Mouse (Mus musculus): ENCODE results near the gene Alg2. TPM values are rescaled to one million over a fixed set of nuclear protein-coding genes. Genes with fewer than 3 reads are reported as not detected.

Alg2 gene
- total RNA-seq (2021) = 10 to 100 TPM; 12.8 to 15.7 TPM
- long read RNA-seq, experiment 1, transcript Alg2-201 (2 exons, 3,021 nt) = major isoform, 11 of 13 reads
- long read RNA-seq, experiment 1, partial matches to known transcripts = 0 of 13 reads
- long read RNA-seq, experiment 1, other reads (novel, unspliced or antisense) = 2 of 13 reads
- long read RNA-seq, experiment 2, transcript Alg2-201 (2 exons, 3,021 nt) = major isoform, 17 of 19 reads
- long read RNA-seq, experiment 2, partial matches to known transcripts = 0 of 19 reads
- long read RNA-seq, experiment 2, other reads (novel, unspliced or antisense) = 2 of 19 reads

DNA sequence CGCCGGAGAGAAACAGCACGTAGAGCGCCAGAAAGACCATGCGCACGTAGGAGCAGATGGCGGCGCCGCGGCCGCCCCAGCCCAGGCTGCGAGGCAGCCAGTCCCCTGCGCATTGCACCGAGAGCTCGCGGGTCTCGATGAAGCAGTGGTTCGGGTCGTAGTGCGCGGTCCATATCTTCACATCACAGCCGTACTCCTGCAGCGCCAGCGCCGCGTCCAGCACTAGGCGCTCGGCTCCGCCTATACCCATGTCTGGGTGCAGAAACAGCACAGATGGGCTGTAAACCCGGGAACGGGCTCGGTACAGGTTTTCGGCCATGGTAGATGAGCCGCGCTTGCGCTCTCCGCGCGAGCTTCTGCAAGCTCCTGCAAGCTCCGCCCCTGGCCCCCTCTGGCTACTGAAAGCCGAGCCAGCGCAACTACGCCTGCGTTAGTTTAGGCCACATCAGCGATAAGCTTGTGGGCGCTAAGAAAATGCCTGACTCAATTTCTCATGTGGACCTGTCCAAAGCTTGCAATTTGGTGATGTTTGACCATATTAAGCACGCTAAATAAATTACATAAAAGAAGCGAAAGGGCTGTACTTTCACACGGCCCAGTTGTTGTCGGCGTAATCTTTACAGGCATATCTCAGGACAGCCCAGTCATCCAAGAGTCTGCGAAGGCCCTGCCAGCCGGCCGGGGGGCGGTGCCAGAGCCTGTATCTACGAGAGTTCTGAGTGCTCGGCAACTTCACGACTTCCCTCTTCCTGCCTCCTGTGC is at the start of gene Alg2, which contains the start of gene Sec61b:
TSS of gene Alg2 (minus strand) at position 366 of the 762 bp plus-strand sequence.
TSS of gene Sec61b (plus strand) at position 691 of the 762 bp plus-strand sequence.
- intact Hi-C loops (cut with DNase I; ENCODE audit: low total_unique reads) = no loop called here
- peak; percentile 97 for DNase-seq

DNA sequence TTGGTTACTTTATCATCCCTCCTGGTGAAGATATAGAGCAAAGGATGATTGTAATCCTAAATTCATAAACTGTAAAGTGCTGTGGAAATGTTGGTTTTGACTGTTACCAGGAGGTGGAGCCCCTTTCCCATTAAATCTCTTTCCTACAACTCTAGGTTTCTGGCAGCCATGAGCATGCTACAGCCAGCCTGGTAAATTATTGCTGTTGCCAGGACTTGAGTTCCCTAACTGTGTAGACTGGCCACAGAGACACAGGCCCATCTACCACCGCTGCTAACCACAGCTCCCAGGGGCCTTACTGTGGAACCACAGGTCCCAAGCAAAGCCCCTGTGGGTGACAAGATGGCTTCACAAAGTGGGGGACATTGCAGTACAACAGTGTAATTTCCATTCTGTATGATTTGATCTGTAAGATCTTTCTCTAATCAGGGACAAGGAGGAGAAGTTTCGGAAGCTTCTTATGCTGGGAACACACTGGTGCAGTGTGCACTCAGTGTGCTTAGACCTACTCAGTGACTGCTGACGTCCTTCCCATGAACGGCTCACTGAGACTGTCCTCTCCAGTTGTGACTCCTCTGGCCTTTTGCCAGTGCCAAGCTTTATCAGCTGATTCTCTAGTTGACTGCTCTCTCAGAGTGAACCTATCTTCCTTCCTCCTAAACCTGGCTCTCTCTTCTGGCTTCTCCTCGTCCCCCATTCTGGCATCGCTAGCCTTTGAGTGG is 47.9 kb upstream of the Alg2 start:
- intact Hi-C loops (cut with DNase I; ENCODE audit: low total_unique reads) = no loop called here
- no peak for DNase-seq

DNA sequence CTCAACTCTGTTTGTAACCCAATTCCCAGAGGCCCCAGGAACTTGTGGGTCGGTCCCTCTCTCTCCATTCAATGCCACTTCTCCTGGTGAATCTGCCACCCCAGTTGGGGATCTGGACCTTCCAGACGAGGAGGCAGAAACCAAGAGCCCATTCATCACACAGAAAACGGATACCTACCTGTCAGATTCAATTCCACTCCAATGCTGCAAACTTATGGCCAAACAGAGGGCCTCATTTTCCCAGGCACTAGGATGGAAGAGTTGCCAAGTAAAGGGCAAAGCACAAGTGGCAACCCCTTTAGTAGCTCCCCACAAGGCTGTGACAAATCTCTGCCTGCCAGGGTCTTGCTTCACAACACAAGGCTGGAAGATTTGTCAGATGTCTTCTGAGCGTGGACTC is 45.9 kb upstream of the Alg2 start:
- DNase-seq = no peak

GRCm38 (mm10) chr4:47518551-47519181 is 44.5 kb upstream of the Alg2 start:
- intact Hi-C loops (cut with DNase I; ENCODE audit: low total_unique reads) = no loop called here
- no peak for DNase-seq

More for the DNA sequence above, 45.9 kb upstream of the Alg2 start:
- intact Hi-C loops (cut with DNase I; ENCODE audit: low total_unique reads) = no loop called here

DNA sequence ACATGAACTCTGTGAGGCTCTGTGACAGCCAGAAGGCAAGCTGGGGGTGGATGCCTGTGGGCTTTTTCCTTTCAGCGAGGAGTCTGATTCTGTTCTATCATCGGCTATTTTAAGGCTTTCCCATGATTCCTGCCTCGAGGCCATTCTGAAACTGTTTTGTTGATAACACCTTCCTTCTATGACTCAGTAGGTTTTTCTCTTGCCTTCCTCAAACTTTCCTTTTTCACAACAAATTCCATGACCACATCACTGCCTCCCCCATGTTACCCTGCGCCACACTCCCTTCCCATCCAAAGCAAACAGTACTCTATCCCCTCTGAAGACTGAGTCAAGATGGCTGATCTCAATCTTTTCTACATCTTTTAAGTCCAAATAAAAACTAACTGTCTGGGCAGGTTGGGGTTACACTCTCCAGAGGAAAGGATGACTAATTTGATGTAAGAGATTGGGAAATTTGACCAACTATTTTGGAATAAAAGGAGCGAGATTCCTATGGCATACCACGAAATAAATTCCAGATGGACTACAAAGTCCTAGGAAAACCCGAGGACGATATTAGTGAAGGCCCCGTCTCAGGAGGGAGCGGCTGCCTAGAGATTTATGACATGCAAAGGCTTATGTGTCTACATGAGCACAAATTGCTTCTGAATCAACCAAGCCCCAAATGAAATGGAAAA is 30.8 kb upstream of the Alg2 start:
- DNase-seq = no peak
- intact Hi-C loops (cut with DNase I; ENCODE audit: low total_unique reads) = no loop called here

DNA sequence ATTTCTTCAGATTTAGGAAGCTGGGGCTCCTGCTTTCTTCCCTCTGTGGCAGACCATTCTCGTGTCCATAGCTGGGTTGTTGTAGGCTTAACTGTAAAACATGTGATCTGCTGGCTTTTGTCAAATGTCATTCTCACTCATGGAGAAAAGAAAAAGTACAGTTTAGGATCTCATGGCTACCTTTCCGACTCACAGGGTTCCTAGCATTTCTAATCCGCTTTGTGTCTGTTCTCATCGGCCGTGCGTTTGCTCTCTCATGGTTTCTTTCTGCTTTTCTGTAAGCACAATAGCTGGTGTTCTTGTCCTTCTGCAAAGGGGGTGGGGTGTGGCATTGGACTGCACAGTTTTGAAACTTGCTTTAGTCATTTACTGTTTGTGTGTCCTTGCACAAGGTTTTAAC is 28.9 kb upstream of the Alg2 start:
- intact Hi-C loops (cut with DNase I; ENCODE audit: low total_unique reads) = no loop called here
- DNase-seq = no peak

GRCm38 (mm10) chr4:47502546-47502971 is 28.4 kb upstream of the Alg2 start:
- intact Hi-C loops (cut with DNase I; ENCODE audit: low total_unique reads) = no loop called here
- peak; percentile 22 for DNase-seq

- peak; percentile 69 for DNase-seq
Measured at GRCm38 (mm10) chr4:47499121-47499545, 25.0 kb upstream of the Alg2 start.

GRCm38 (mm10) chr4:47497811-47498385 is 23.8 kb upstream of the Alg2 start:
- peak; percentile 83 for DNase-seq
- intact Hi-C loops (cut with DNase I; ENCODE audit: low total_unique reads) = no loop called here

More at GRCm38 (mm10) chr4:47499121-47499545, 25.0 kb upstream of the Alg2 start:
- intact Hi-C loops (cut with DNase I; ENCODE audit: low total_unique reads) = no loop called here

DNA sequence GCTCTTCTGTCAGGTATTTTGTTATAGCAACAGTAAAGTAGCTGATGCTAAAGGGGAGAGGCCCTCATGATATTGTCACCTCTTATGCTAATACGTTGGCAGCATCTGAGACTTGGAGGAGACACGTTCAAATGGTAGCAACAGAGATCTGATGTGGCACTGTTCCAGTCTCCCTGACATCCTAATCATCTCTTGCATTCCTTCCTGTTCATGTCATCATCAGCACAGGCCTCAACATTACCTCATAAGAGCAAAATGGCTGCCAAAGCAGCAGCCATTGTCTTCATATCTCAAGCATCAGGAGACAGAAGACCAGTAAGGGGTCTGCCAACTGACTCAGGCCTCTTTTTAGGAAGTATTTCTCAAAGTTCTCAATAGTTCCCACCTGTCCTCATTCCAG is 20.6 kb upstream of the Alg2 start:
- no peak for DNase-seq
- intact Hi-C loops (cut with DNase I; ENCODE audit: low total_unique reads) = no loop called here

- intact Hi-C loops (cut with DNase I; ENCODE audit: low total_unique reads) = no loop called here
- no peak for DNase-seq
Measured at GRCm38 (mm10) chr4:47494137-47494536, 20.0 kb upstream of the Alg2 start.

DNA sequence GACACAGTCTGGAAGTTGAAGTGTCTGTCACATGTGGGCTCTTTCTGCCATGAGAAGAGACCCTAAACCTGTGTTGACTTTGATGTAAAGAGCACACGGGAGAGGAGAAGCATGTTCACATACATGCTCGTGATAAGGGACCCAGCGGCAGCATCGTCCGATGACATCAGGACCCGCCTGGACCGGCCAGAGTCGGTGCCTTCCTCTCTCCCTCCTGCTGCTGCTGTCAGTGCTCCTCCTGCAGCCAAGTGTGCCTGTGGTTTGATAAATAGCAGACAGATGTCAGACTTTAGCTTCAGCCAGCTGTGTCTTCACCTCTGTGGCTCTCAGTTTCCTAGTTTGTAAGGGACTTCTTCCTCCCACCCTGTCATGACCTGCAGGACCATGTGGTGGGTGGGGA is 19.3 kb upstream of the Alg2 start:
- DNase-seq = no peak
- intact Hi-C loops (cut with DNase I; ENCODE audit: low total_unique reads) = no loop called here

DNA sequence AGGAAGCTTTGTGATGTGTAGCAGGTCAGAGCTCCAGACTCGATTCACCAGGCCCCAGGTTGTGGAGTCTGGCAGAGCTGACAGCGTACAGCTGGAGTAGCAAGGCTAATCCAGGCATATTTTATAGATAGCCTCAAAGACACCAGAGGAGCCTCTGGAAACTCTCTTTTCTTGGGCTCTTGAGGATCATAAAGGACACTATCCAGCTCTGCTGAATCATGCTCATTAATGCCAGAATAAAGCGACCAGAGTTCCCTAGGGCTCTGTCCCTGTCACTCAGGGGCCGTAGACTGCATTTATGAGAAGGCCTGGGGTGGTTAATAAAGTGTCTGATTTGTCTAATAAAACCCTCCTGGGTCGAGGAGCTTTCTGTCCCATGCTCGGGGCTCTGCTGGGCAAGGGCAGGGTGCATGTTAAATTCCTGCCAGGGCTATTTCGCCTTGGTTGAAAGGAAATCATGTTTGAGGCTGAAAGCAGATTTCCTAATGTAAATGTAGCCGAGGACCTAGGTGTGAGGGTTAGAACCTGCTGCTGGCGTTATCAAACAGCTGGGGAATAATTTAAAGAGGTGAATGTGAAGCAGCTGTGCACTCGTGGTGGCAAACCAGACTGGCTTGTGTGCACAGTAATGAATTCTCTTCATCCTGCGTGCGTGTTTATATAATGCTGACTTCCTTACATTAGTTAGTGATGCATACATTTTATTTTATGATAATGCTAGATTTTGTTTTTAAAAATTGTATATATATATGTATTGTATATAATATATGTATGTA is 18.4 kb upstream of the Alg2 start:
- no peak for DNase-seq
- intact Hi-C loops (cut with DNase I; ENCODE audit: low total_unique reads) = no loop called here

DNA sequence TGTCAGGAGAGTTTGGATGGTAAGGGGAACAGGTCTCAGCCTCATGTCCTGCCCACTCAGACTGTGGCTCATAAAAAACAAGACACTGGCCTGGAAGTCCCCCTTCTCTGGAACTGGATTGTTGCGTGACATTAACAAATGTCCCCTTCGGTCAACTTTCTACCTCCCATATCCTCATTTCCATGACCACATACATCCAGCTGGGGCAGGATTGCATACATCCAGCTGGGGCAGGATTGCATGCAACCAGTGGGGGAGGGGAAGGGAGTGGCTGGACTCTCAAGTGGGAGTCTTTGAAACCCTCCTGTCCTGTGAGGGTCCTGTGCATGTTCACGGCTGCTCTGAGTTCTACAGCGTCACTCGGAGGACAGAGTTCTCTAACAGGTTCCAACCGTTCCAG is 17.1 kb upstream of the Alg2 start:
- intact Hi-C loops (cut with DNase I; ENCODE audit: low total_unique reads) = no loop called here
- DNase-seq = no peak

DNA sequence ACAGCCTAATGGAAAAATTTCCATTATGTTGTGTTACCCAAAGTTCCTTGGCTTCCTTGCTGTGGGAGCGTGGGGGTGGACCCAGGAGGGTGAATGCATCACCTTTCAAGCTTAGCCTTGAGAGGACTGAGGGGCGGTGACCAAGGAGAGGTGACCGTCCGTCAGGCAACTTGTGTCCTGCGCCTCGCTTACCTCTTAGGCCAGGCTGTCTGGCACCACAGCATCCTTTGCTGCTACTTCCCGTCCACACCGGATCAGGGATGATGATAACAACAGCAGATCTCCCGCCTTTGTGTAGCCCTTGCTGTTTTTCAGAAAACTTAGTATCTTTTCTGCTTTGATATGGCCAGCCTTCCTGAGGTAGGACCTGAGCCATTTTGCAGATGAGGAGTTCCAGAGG is 6.4 kb upstream of the Alg2 start:
- no peak for DNase-seq
- intact Hi-C loops (cut with DNase I; ENCODE audit: low total_unique reads) = no loop called here

DNA sequence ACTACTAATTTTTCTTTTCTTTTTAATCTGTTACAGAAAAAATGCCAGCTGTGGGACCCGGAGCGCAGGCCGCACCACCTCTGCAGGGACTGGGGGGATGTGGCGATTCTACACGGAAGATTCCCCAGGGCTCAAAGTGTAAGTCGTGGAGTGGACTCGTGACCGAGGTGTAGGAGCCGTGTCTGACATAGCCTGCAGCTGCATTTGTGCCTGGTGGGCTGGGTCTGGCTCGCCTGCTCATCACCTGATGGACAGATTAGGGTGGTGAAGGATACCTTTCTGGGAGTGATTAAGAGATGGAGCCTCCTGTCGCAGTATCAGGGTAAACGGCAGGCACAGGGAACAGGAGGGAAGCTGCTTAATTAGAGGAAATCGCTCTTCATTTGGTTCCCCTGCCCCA is 6.0 kb upstream of the Alg2 start:
- DNase-seq = no peak
- intact Hi-C loops (cut with DNase I; ENCODE audit: low total_unique reads) = no loop called here

GRCm38 (mm10) chr4:47477539-47477938 is 3.4 kb upstream of the Alg2 start:
- DNase-seq = no peak
- intact Hi-C loops (cut with DNase I; ENCODE audit: low total_unique reads) = no loop called here
